20 mouse cellular contexts compared by ENCODE assay signal in the genomic region with DNA sequence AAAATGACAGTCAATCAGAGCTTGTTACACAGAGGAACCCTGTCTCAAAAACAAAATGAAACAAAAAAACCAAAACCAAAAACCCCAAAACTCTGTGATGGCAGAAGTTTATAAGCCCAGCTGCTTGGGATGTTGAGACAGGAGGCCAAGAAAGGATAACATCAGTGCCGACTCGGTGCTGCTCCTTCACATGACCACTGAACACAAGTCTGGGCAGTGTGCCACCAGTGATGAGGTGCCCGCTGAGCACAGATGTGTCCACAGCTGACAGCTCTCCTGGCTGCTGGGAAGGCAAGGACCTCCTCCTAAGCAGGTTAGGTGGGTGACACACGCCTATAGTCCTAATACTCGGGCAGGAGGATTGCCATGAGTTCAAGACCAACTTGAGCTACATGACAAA. TPM values are rescaled to one million over a fixed set of nuclear protein-coding genes. Genes with fewer than 3 reads are reported as not detected.
DNase-seq lines count a peak whose midpoint lies in the region; TF ChIP-seq lines count a peak whose summit lies in the region.
"Had no signal": no experiment of that assay in that cellular context is flagged by ENCODE, and none has a peak within 500 bp of the region (broad histone marks: within the 10 kb centered on the region; RNA-seq: fewer than 3 reads in every experiment).

No protein-coding gene starts in this region.

- H3K27ac ChIP-seq in left cerebral cortex, adult 2 months: peak overlapping the region; percentile 28; the same call in 1 of the 2 replicates
- H3K27ac ChIP-seq: embryonic facial prominence, embryonic 15.5 days; forebrain, embryonic 15.5 days; heart, embryonic 13.5 days; hindbrain, embryonic 12.5 days; midbrain, embryonic 10.5 days had no signal

- H3K4me3 ChIP-seq in left cerebral cortex, adult 2 months: no peak overlapping the region
- H3K4me3 ChIP-seq: embryonic facial prominence, embryonic 15.5 days; forebrain, embryonic 15.5 days; heart, embryonic 13.5 days; midbrain, embryonic 10.5 days had no signal

- intact Hi-C loops in left cerebral cortex, adult 2 months (cut with DNase I): no loop called here

- TF ChIP-seq CTCF in left cerebral cortex, adult 2 months (IDR thresholded peaks at IDR 0.05): no peak

- peak; percentile 72 for DNase-seq in cerebellum, adult 11-12 months
- no peak for DNase-seq in cerebellum, postnatal 4 days (ENCODE audit: low spot score in 2 of 2)
- no peak for DNase-seq in left cerebral cortex, adult 2 months (ENCODE audit: extremely low spot score in 1 of 2, low spot score in 2 of 2)
- no peak for DNase-seq in left cerebral cortex, adult 9 months (ENCODE audit: low spot score in 2 of 2)
- peak; percentile 35 for DNase-seq in spleen, adult 12 weeks (ENCODE audit: low spot score)
- DNase-seq in spleen, postnatal 36 days (ENCODE audit: low spot score in 2 of 2): no peak
- no peak for DNase-seq in layer of hippocampus, postnatal 36 days
- DNase-seq in ovary, postnatal 10 days (ENCODE audit: low spot score): no peak
- DNase-seq: B cell, adult 2 months; lung, adult 2 months; thymus, adult 18-20 months had no signal

RNA-seq across cellular contexts. Expression of a gene that starts 2.6 kb away (rescaled TPM):
- 10 to 100 TPM; 46.4 to 47.2 TPM for total RNA-seq in left cerebral cortex, adult 2 months (2021)
- total RNA-seq in layer of hippocampus, postnatal 36 days (2021): 10 to 100 TPM; 49.6 to 55.5 TPM

RNA-seq across cellular contexts. Expression of a gene that starts 22.6 kb away (rescaled TPM):
- 100 to 1,000 TPM in 1 of 2 experiments, 10 to 100 TPM in 1; 96.5 to 118 TPM for total RNA-seq in left cerebral cortex, adult 2 months (2021)
- total RNA-seq in layer of hippocampus, postnatal 36 days (2021): 100 to 1,000 TPM; 125 to 129 TPM

RNA-seq across cellular contexts. Expression of a gene that starts 22.6 kb away (rescaled TPM):
- under 1 TPM; 0.20 to 0.87 TPM for total RNA-seq in left cerebral cortex, adult 2 months (2021)
- total RNA-seq in layer of hippocampus, postnatal 36 days (2021): under 1 TPM; 0.17 to 0.61 TPM
- total RNA-seq: common myeloid progenitor, adult 5-6 weeks; gastrocnemius, adult 8-10 months; left cerebral cortex, postnatal 10 days had no signal

RNA-seq across cellular contexts. Expression of a gene that starts 30.2 kb away (rescaled TPM):
- under 1 TPM; 0.26 to 0.27 TPM for total RNA-seq in left cerebral cortex, adult 2 months (2021)
- under 1 TPM; 0.95 to 0.96 TPM for total RNA-seq in layer of hippocampus, postnatal 36 days (2021)
- total RNA-seq: common myeloid progenitor, adult 5-6 weeks; ES-E14; gastrocnemius, adult 8-10 months; left cerebral cortex, postnatal 10 days had no signal

RNA-seq across cellular contexts. Expression of a gene that starts 41.5 kb away (rescaled TPM):
- 1 to 10 TPM; 1.7 TPM for total RNA-seq in left cerebral cortex, adult 2 months (2021)
- total RNA-seq in layer of hippocampus, postnatal 36 days (2021): 1 to 10 TPM; 1.8 to 2.4 TPM

Comparison
In these comparisons a context has a peak if more than half of its experiments do, and no peak if none do; other contexts are left out.
1. DNase-seq: peak in cerebellum, adult 11-12 months (single experiment) and spleen, adult 12 weeks (single experiment); none in cerebellum, postnatal 4 days (0 of 2), left cerebral cortex, adult 2 months (0 of 2), left cerebral cortex, adult 9 months (0 of 2), spleen, postnatal 36 days (0 of 2), layer of hippocampus, postnatal 36 days (0 of 2) and ovary, postnatal 10 days (single experiment).